Mouse (Mus musculus) embryonic facial prominence, embryonic 14.5 days (tissue): ENCODE results near the gene Slc36a3. TPM values are rescaled to one million over a fixed set of nuclear protein-coding genes. Genes with fewer than 3 reads are reported as not detected.

Experiments
- ATAC-seq: fragments of 200-750 bp; cut with Nextera tagmentation; 2 replicates; pipeline ENCODE4 v1.8.0; 2017; ENCODE audit warnings: low read depth, moderate number of reproducible peaks, moderate TSS enrichment
- DNase-seq: peaks from one replicate; pipeline ENCODE4 v3.0.0-alpha.2; 2015; ENCODE audit warnings: low spot score
- H3K27ac ChIP-seq: fragments of 300-500 bp; sonication (generic); replicated peaks from 2 replicates; pipeline ENCODE4 v1.5.1; 2014; ENCODE audit warnings: low read depth, mild to moderate bottlenecking, low read length, moderate library complexity
- H3K27me3 ChIP-seq: fragments of 300-500 bp; sonication (generic); replicated peaks from 2 replicates; pipeline ENCODE4 v1.6.1; 2014; ENCODE audit warnings: low read length; ENCODE audit not compliant: control insufficient read depth, insufficient read depth
- H3K36me3 ChIP-seq: fragments of 300-500 bp; sonication (generic); 2 replicates; pipeline ENCODE4 v1.6.1; 2014; ENCODE audit warnings: low read length, mixed read lengths; ENCODE audit not compliant: control insufficient read depth, insufficient read depth
- H3K4me1 ChIP-seq: fragments of 300-500 bp; sonication (generic); 2 replicates; pipeline ENCODE4 v1.6.1; 2014; ENCODE audit warnings: antibody characterized with exemption, low read length; ENCODE audit not compliant: control insufficient read depth, insufficient read depth
- H3K4me2 ChIP-seq: fragments of 300-500 bp; sonication (generic); 2 replicates; pipeline ENCODE4 v1.6.1; 2014; ENCODE audit warnings: low read depth, mild to moderate bottlenecking, low read length, moderate library complexity, mixed read lengths
- H3K4me3 ChIP-seq: fragments of 300-500 bp; sonication (generic); 2 replicates; pipeline ENCODE4 v1.5.1; 2014; ENCODE audit warnings: low read depth, mild to moderate bottlenecking, low read length
- H3K9ac ChIP-seq: fragments of 300-500 bp; sonication (generic); 2 replicates; pipeline ENCODE4 v1.6.1; 2014; ENCODE audit warnings: low read depth, mild to moderate bottlenecking, low read length, moderate library complexity, mixed read lengths
- H3K9me3 ChIP-seq: fragments of 300-500 bp; sonication (generic); 2 replicates; pipeline ENCODE4 v1.6.1; 2016; ENCODE audit warnings: low read length; ENCODE audit not compliant: control insufficient read depth
- WGBS: fragments of 180-500 bp; shearing (Covaris S2); extraction: QIAGEN DNeasy Blood & Tissue Kit; methylation state at CpG from one replicate; pipeline ENCODE4 v1.1.7; 2014; 5-methylcytosine and 5-hydroxymethylcytosine counted together
- polyA plus RNA-seq: library from polyadenylated mRNA; unstranded; fragments of >200 nt; fragmentation: Nextera tagmentation; extraction: Ambion mirVana; gene quantifications from 2 replicates; pipeline ENCODE4 v1.2.1, GENCODE M21; 2014

The Slc36a3 gene
- not detected in 2 replicates for polyA plus RNA-seq

GRCm38 (mm10) chr11:55151608-55152007 lies at the start of gene Slc36a3:
Slc36a3 (minus strand) TSS chr11:55151708.
- Histone ChIP-seq H3K4me2 (no peak within 1 kb of the TSS), H3K4me1 (no peaks in the 10 kb centered on the region), H3K9ac (no peak within 1 kb of the TSS), H3K36me3 (no peaks in the 10 kb centered on the region), H3K27me3 (no peaks in the 10 kb centered on the region), H3K27ac (no peak within 1 kb of the TSS), H3K4me3 (no peak within 1 kb of the TSS), H3K9me3 (no peaks in the 10 kb centered on the region)
- DNase-seq (no peak), ATAC-seq (no peak)
- 81% methylated on average over 3 of the region's 3 CpGs for WGBS

GRCm38 (mm10) chr11:55197740-55198510 lies 46.4 kb upstream of the Slc36a3 start:
- Histone ChIP-seq H3K9ac (no peak overlapping the region), H3K27me3 (no peaks in the 10 kb centered on the region), H3K4me1 (no peaks in the 10 kb centered on the region), H3K27ac (no peak overlapping the region), H3K36me3 (no peaks in the 10 kb centered on the region), H3K4me3 (no peak overlapping the region), H3K4me2 (no peak overlapping the region), H3K9me3 (no peaks in the 10 kb centered on the region)
- DNase-seq (no peak), ATAC-seq (no peak)
- 72% methylated on average over 8 of the region's 8 CpGs for WGBS

GRCm38 (mm10) chr11:55197086-55197485 lies 45.6 kb upstream of the Slc36a3 start:
- no peak overlapping the region for H3K4me3 ChIP-seq
- H3K9me3 ChIP-seq: no peaks in the 10 kb centered on the region
- 61% methylated on average over 6 of the region's 6 CpGs for WGBS
- DNase-seq (no peak), ATAC-seq (no peak)
- H3K4me2 ChIP-seq: no peak overlapping the region
- H3K4me1 ChIP-seq: no peaks in the 10 kb centered on the region
- no peaks in the 10 kb centered on the region for H3K27me3 ChIP-seq
- H3K27ac ChIP-seq: no peak overlapping the region
- H3K36me3 ChIP-seq: no peaks in the 10 kb centered on the region
- H3K9ac ChIP-seq: no peak overlapping the region

- DNase-seq: no peak
- Histone ChIP-seq H3K4me3 (no peak overlapping the region), H3K27ac (no peak overlapping the region), H3K4me1 (no peaks in the 10 kb centered on the region), H3K9me3 (no peaks in the 10 kb centered on the region), H3K27me3 (no peaks in the 10 kb centered on the region), H3K4me2 (no peak overlapping the region), H3K36me3 (no peaks in the 10 kb centered on the region), H3K9ac (no peak overlapping the region)
- no peak for ATAC-seq
- 74% methylated on average over 3 of the region's 3 CpGs for WGBS
These were observed 38.7 kb upstream of the Slc36a3 start for GRCm38 (mm10) chr11:55190216-55190615.

- Histone ChIP-seq H3K27ac (no peak overlapping the region), H3K27me3 (no peaks in the 10 kb centered on the region), H3K9ac (no peak overlapping the region), H3K4me1 (0 out of 2 replicates have a peak, but pooled peaks cover 3% of the 10 kb centered on the region), H3K4me3 (no peak overlapping the region), H3K9me3 (no peaks in the 10 kb centered on the region), H3K36me3 (no peaks in the 10 kb centered on the region), H3K4me2 (no peak overlapping the region)
- no peak for DNase-seq
- no peak for ATAC-seq
- 81% methylated on average over 6 of the region's 6 CpGs for WGBS
These were observed 36.3 kb upstream of the Slc36a3 start for GRCm38 (mm10) chr11:55187777-55188176.

- peak; percentile 38 for DNase-seq
- 58% methylated on average over 4 of the region's 4 CpGs for WGBS
- Histone ChIP-seq H3K27ac (no peak overlapping the region), H3K4me1 (0 out of 2 replicates have a peak, but pooled peaks cover 4% of the 10 kb centered on the region), H3K9me3 (no peaks in the 10 kb centered on the region), H3K4me3 (no peak overlapping the region), H3K27me3 (no peaks in the 10 kb centered on the region), H3K4me2 (no peak overlapping the region), H3K9ac (no peak overlapping the region), H3K36me3 (no peaks in the 10 kb centered on the region)
- no peak for ATAC-seq
These were observed 35.8 kb upstream of the Slc36a3 start for GRCm38 (mm10) chr11:55187292-55187691.

GRCm38 (mm10) chr11:55184733-55185291 lies 33.3 kb upstream of the Slc36a3 start, which contains the start of gene Slc36a2:
Slc36a2 (minus strand) TSS chr11:55185077.
- Histone ChIP-seq H3K36me3 (no peaks in the 10 kb centered on the region), H3K4me3 (no peak within 1 kb of the TSS), H3K27me3 (no peaks in the 10 kb centered on the region), H3K4me1 (0 out of 2 replicates have a peak, but pooled peaks cover 4% of the 10 kb centered on the region), H3K27ac (no peak within 1 kb of the TSS), H3K9me3 (no peaks in the 10 kb centered on the region), H3K9ac (no peak within 1 kb of the TSS), H3K4me2 (no peak within 1 kb of the TSS)
- ATAC-seq (no peak), DNase-seq (no peak)
- WGBS: 21% methylated on average over 10 of the region's 10 CpGs

GRCm38 (mm10) chr11:55184246-55184645 lies 32.7 kb upstream of the Slc36a3 start:
- no peak for ATAC-seq
- H3K4me3 ChIP-seq: no peak overlapping the region
- DNase-seq: no peak
- H3K4me2 ChIP-seq: no peak overlapping the region
- WGBS: 78% methylated on average over 5 of the region's 5 CpGs
- H3K36me3 ChIP-seq: no peaks in the 10 kb centered on the region
- H3K9me3 ChIP-seq: no peaks in the 10 kb centered on the region
- no peak overlapping the region for H3K9ac ChIP-seq
- H3K4me1 ChIP-seq: 0 out of 2 replicates have a peak, but pooled peaks cover 4% of the 10 kb centered on the region
- H3K27ac ChIP-seq: no peak overlapping the region
- no peaks in the 10 kb centered on the region for H3K27me3 ChIP-seq
